26 mouse cellular contexts compared by ENCODE assay signal in genomic region chr2:70593670-70594069, GRCm38 (mm10). TPM values are rescaled to one million over a fixed set of nuclear protein-coding genes. Genes with fewer than 3 reads are reported as not detected.
DNase-seq lines count a peak whose midpoint lies in the region; ATAC-seq and TF ChIP-seq lines count a peak whose summit lies in the region.
"Had no signal": no experiment of that assay in that cellular context is flagged by ENCODE, and none has a peak within 500 bp of the region (broad histone marks: within the 10 kb centered on the region; RNA-seq: fewer than 3 reads in every experiment).

No protein-coding gene starts in this region.

- intact Hi-C loops in left cerebral cortex, postnatal 36 days (cut with DNase I): no loop called here

- no peak for TF ChIP-seq CTCF in midbrain, postnatal 0 days (IDR thresholded peaks at IDR 0.05)

- no peak overlapping the region for H3K4me3 ChIP-seq in midbrain, postnatal 0 days (ENCODE audit: low read depth, low read length)
- H3K4me3 ChIP-seq in midbrain, embryonic 15.5 days: no peak overlapping the region
- H3K4me3 ChIP-seq: forebrain, embryonic 10.5 days; forebrain, embryonic 13.5 days; heart, adult 2 months; hindbrain, embryonic 12.5 days; hindbrain, embryonic 15.5 days had no signal

- H3K9me3 ChIP-seq in midbrain, postnatal 0 days (ENCODE audit: low read length): no peaks in the 10 kb centered on the region
- H3K9me3 ChIP-seq in midbrain, embryonic 15.5 days: no peaks in the 10 kb centered on the region
- H3K9me3 ChIP-seq: forebrain, embryonic 10.5 days; forebrain, embryonic 13.5 days; G1E; hindbrain, embryonic 12.5 days; hindbrain, embryonic 15.5 days had no signal

- WGBS in midbrain, postnatal 0 days: 86% methylated on average over 5 of the region's 5 CpGs
- WGBS in midbrain, embryonic 15.5 days: 85% methylated on average over 5 of the region's 5 CpGs

- H3K36me3 ChIP-seq in midbrain, postnatal 0 days (ENCODE audit: insufficient read depth, low read length): 0 out of 2 replicates have a peak, but pooled peaks cover 6% of the 10 kb centered on the region
- 0 out of 2 replicates have a peak, but pooled peaks cover 5% of the 10 kb centered on the region for H3K36me3 ChIP-seq in midbrain, embryonic 15.5 days (replicated peaks)
- H3K36me3 ChIP-seq: forebrain, embryonic 10.5 days; G1E had no signal

- H3K4me1 ChIP-seq in midbrain, postnatal 0 days (ENCODE audit: insufficient read depth, low read length): no peaks in the 10 kb centered on the region; the same call in 1 of the 2 replicates
- H3K4me1 ChIP-seq in midbrain, embryonic 15.5 days: peaks cover 7% of the 10 kb centered on the region
- H3K4me1 ChIP-seq: forebrain, embryonic 13.5 days had no signal

- H3K27me3 ChIP-seq in midbrain, postnatal 0 days (ENCODE audit: insufficient read depth, low read length): no peaks in the 10 kb centered on the region
- H3K27me3 ChIP-seq in midbrain, embryonic 15.5 days (replicated peaks): no peaks in the 10 kb centered on the region
- H3K27me3 ChIP-seq: CH12.LX; forebrain, embryonic 13.5 days; hindbrain, embryonic 12.5 days; hindbrain, embryonic 15.5 days had no signal

- no peak overlapping the region for H3K9ac ChIP-seq in midbrain, postnatal 0 days (replicated peaks; ENCODE audit: low read length, poor library complexity, severe bottlenecking)
- no peak overlapping the region for H3K9ac ChIP-seq in midbrain, embryonic 15.5 days
- H3K9ac ChIP-seq: forebrain, embryonic 13.5 days; hindbrain, embryonic 12.5 days; hindbrain, embryonic 15.5 days had no signal

- peak overlapping the region; percentile 26; the same call in 1 of the 2 replicates for H3K27ac ChIP-seq in midbrain, postnatal 0 days (ENCODE audit: low read depth, low read length)
- H3K27ac ChIP-seq in midbrain, embryonic 15.5 days: no peak overlapping the region
- H3K27ac ChIP-seq: forebrain, embryonic 10.5 days; forebrain, embryonic 13.5 days; heart, adult 2 months; hindbrain, embryonic 12.5 days; hindbrain, embryonic 15.5 days had no signal

- no peak for DNase-seq in frontal cortex, postnatal 14 days (ENCODE audit: low spot score in 2 of 2)
- DNase-seq in midbrain, postnatal 0 days (ENCODE audit: low spot score): no peak
- DNase-seq in brain, adult 2 months (ENCODE audit: low read depth, low spot score): peak; percentile 76
- DNase-seq in heart, adult 8-10 months (ENCODE audit: low spot score): no peak
- DNase-seq in left cerebral cortex, postnatal 36 days (ENCODE audit: low spot score in 2 of 2): no peak
- DNase-seq: adrenal gland, postnatal 14 days; B cell, adult 2 months; cerebellum, adult 11-12 months; cerebellum, adult 9-10 months; cerebellum, postnatal 14 days; gastrocnemius, postnatal 10 days; gastrocnemius, postnatal 36 days; heart, adult 2 months had no signal

- peak; percentile 88 for ATAC-seq in frontal cortex, adult (ENCODE audit: low TSS enrichment)
- ATAC-seq in midbrain, postnatal 0 days (ENCODE audit: low FRiP score): no peak
- no peak for ATAC-seq in midbrain, embryonic 15.5 days (replicated peaks)
- ATAC-seq: activated CD4-positive, CD25-positive, alpha-beta regulatory T cell, adult 4 months; forebrain, embryonic 13.5 days; forebrain, embryonic 16.5 days had no signal

- no peak overlapping the region for H3K4me2 ChIP-seq in midbrain, postnatal 0 days (ENCODE audit: low read depth, low read length, poor library complexity, severe bottlenecking)
- H3K4me2 ChIP-seq in midbrain, embryonic 15.5 days: no peak overlapping the region
- H3K4me2 ChIP-seq: forebrain, embryonic 13.5 days; heart, embryonic 11.5 days; hindbrain, embryonic 12.5 days; hindbrain, embryonic 15.5 days had no signal

RNA-seq across cellular contexts. Expression of gene Gad1, which starts 40.8 kb away (rescaled TPM):
- 154 and 181 TPM in 2 replicates for total RNA-seq in midbrain, postnatal 0 days (2014; rRNA removed)
- 160 and 176 TPM in 2 replicates for polyA plus RNA-seq in midbrain, postnatal 0 days (2015; fragmentation: Nextera tagmentation; extraction: Ambion mirVana)
- polyA plus RNA-seq in midbrain, embryonic 15.5 days (2015; fragmentation: Nextera tagmentation; extraction: Ambion mirVana): 112 and 128 TPM in 2 replicates
- 1 to 10 TPM in 1 of 4 experiments, under 1 TPM in 3; 0.84 to 1.2 (median 0.93) TPM for total RNA-seq in heart, adult 8-10 months (2022)
- 100 to 1,000 TPM; 361 to 392 TPM for total RNA-seq in left cerebral cortex, postnatal 36 days (2021)
- total RNA-seq: granulocyte monocyte progenitor cell, adult 5-6 weeks; hematopoietic stem cell, adult 5-6 weeks had no signal
- polyA plus RNA-seq: G1E had no signal

Comparison
In these comparisons a context has a peak if more than half of its experiments do, and no peak if none do; other contexts are left out.
1. RNA of gene Gad1, which starts 40.8 kb away (total RNA-seq): 361 to 392 TPM in left cerebral cortex, postnatal 36 days and 154 to 181 TPM in midbrain, postnatal 0 days; 0.84 to 1.2 TPM in heart, adult 8-10 months; every median in the first group is over 10 times any median in the second.